Mouse (Mus musculus) induced T-regulatory cell, adult 2 months (primary cell): ENCODE results near the gene Duox1.

Experiments
- DNase-seq: peaks from one replicate; pipeline ENCODE4 v3.0.0-alpha.2; 2012; ENCODE audit warnings: low read depth

Gene Duox1

GRCm38 (mm10) chr2:122315372-122315771 is at the start of gene Duox1:
Gene Duox1, plus strand, starts transcription at chr2:122315672.
- DNase-seq: no peak

DNA sequence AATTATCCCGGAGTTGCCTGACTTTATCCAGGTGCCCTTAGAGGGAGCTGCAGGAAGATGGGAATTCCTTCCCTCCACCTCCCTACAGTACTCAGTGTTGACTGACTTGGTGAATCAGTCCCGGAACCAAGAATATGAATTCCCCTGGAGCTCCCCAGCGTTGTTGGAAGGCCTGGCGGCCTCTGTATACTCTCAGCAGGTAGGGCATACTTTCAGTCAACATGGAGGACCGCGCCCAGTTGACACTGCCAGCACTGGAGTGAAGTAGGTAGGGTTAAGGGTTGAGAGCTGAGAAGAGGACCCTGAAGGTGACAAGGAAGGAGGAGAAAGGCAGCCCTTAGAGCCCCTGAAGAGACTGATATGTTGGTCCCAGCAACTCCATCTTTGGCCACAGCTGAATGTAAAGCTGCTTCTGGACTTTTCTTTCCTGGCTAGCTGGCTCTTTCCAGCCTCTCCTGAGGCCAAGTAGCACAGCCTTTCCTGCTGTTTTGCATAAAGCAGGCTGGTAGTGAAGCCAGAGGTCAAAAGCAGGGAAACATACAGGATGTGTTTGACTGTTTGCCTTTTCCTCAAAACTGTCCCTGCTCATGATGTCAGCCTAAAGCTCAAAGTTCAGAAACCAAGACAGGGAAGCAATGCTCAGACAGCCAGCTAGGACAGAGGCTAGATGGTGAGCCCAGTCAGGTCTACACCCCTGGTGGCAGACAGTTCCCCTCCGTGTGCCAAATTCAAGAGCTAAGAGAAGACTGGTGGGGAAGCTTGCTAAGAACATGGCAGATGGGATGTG is 48.9 kb upstream of the Duox1 start:
- no peak for DNase-seq

DNA sequence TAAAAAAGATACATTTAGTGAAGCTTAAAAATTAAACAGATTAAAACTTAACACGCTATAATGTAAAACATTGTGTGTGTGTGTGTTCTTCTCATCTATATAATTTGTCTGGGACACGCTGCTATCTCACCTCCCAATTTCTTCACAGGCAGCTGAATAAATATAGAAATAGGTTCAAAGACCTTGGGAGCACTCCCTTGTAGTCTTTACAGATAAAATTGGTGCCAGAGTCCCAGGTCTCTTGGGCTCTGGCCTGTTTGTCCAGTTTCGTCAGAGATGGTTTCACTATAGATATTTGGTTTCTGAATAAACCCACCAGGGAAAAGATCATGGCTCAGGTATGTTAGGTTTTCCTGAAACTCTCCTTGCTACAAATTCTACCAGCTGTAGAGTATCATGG is 36.7 kb upstream of the Duox1 start:
- no peak for DNase-seq

GRCm38 (mm10) chr2:122284091-122284490 is 31.4 kb upstream of the Duox1 start:
- no peak for DNase-seq

- DNase-seq: no peak
Observed at GRCm38 (mm10) chr2:122286137-122286536, 29.3 kb upstream of the Duox1 start.

DNA sequence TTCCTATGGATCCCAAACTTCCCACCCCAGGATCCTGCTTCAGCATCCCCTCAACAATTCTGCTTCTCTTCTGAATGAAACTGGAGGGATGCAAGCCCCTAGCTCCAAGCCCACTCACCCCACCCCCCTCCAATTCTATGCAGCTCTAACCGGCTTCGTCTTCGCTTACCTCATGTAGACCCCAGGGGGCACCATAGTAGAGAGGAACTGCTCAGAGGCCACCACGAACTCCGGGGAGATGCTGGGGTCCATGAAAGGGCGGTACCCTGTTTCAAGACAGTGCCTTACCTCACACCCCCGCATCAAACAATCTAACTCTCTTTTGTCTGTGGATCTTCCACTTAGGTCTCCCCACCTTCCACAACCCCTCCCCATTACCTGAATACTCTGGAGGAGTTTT is 20.6 kb upstream of the Duox1 start:
- DNase-seq: no peak

GRCm38 (mm10) chr2:122297271-122298095 is 18.0 kb upstream of the Duox1 start:
- DNase-seq: no peak

DNA sequence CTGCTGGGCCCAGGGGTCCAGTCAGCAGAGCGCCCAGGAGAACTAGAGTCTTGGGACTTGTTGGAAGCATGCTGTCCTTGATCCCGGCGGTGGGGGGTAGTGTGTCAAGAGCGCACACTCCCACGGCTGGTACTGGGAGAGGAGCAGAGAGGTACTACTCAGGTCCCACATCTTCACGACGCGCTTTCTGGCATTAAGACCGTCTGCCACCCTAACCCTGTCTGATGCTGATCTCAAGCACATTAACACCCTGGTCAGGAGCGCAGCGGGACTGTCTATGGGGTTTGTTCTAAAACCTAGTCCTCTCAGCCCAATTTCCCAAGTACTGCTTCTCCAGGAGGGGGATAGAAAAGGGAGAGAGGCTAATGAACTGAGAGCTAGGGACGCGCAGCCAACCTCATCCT is 17.4 kb upstream of the Duox1 start, which contains the start of gene Duox2:
Gene Duox2 (minus strand): TSS at position 354 of the 404 bp plus-strand sequence.
- no peak for DNase-seq

DNA sequence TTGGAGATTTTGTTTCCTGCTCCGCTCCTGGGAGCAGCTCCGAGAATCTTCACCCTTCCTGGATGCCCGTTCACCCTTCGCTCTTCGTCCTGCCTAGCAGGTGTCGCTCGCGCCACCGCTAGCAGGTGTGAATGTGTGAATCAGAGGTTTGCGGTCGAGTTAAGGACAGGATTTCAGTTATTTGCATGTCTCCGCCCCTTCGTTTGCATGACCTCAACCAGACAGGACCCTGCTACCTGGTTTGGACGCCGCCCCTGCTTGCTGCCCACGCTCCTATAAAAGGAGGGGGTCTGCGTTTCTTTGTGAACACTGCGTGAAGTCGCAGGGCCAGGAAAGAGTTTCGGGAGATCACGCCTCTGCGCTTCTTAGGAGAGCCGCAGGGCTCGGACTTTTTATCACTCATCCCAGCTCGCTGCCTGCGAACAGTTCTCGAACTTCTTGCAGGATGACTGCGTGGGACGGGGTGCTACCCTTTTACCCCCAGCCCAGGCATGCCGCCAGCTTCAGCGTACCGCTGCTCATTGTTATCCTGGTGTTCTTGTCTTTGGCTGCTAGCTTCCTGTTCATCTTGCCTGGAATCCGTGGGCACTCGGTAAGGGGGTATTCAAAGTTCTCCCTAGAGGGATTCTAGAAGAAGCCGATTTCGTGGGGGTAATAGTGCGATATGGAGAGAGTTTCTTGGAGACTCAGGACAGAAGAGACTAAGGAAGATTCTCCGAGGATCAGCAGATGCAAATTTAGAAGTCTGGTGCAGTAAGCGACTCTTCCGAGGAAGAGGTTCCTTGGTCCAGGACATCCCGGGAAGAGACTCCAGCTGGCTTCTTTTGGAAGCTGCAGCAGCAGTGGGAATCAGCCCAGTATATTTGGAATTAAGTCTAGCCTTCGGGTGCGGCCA is 16.6 kb upstream of the Duox1 start, which contains the start of gene Duoxa2:
Gene Duoxa2 (plus strand): TSS at position 305 of the 895 bp plus-strand sequence.
- peak; percentile 69 for DNase-seq

DNA sequence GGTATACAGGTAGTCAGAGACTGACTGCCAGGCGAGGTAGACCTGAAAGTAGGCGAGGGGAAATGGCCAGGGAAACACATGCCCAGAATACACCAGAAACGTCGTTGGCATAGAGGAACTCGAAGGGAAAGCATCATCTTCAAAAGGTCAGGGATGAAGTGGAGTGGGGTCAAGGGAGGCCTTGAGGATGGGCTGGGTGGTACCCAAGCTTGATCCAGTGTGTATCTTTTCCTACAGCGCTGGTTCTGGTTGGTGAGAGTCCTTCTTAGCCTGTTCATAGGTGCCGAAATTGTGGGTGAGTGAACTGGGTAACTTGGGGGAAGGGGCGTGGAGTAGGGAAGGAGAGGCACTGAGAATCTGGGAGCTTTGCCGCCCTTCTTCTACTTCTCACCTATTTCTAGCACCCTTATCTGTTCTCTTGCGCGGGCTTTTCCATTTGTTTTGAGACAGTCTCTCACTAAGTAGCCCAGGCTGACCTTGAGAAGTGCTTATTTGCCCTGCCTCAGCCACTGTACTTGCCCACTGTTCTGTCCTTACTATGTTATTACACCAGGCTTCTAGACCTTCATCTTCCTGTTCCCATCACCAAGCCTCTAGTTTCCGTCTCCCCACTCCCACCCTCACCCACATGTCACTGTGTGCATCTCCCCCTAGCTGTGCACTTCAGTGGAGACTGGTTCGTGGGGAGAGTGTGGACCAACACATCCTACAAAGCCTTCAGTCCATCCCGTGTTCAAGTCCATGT is 15.4 kb upstream of the Duox1 start:
- peak; percentile 23 for DNase-seq

DNA sequence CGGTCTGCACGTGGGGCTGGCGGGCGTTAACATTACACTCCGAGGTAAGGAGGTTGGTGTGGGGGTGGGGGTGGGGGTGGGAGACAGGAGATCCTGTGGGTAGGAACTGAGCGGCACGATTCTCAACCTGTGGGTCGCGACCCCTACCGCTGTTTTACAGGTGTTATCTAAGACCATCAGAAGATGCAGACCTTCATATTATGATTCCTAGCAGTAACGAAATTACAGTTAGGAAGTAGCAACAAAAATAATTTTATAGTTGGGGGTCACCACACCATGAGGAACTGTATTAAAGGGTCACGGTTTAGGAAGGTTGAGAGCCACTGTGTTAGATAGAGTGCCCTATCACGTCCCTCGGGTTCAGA is 14.8 kb upstream of the Duox1 start:
- no peak for DNase-seq

- DNase-seq: peak; percentile 63
Observed at GRCm38 (mm10) chr2:122301081-122301920, 14.2 kb upstream of the Duox1 start.

DNA sequence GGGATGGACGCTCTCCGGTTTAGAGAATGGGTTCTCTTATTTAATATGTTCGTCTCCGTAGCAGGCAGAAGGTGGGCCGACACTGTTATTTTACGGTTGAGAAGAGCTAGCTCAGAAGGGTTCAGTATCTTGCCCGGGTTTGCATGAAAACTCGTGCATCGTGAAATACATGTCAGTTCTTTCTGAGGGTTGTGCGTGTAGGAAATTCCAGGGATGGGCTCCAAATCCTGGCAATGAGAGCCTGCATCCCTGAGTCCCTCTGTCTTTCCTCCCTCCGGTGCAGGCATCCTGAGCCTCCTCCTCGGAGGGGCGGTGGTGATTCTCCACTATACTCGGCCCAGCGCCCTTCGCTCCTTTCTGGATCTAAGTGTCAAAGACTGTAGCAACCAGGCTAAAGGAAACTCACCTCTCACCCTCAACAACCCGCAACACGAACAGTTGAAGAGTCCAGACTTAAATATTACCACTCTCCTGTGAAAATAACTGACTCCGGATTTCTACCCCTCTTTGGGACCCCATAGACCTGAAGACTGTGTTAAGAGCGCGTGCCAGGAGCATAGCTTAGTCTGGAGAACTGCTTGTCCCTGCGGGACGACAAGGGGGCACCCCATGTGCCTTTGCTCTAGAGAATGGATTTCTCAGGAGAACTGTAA is 13.4 kb upstream of the Duox1 start:
- DNase-seq: no peak

DNA sequence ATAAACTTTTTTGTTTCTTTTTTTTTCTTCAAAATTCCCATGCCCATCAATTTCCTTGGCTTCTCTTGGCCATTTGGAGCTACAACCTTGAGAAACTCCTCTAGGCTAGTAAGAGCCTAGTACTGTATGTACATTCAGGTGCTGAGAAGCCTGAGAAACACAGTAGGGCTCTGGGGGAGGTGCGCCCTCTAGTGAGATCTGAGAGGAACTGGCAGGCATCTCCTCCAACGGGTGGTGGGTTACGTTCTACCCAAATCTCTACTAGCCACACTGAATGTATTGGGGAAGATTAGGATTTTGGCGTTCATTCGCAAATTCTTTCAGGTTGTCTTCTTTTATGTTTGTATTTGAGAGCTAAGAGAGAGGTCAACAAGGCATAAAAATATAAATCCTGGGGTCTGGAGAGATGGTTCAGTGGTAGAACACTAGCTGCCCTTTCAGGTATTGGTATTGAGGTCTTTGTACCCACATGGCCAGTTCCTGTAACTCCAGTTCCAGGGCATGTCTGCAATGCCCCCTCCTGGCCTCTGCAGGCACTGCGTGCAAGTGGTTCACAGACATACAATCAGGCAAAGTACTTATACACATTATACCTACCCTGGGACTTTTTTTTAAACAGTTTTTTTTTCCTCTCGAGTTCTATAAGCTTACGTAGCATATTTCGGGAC is 12.8 kb upstream of the Duox1 start:
- DNase-seq: peak; percentile 86

GRCm38 (mm10) chr2:122304544-122304943 is 10.9 kb upstream of the Duox1 start:
- no peak for DNase-seq

DNA sequence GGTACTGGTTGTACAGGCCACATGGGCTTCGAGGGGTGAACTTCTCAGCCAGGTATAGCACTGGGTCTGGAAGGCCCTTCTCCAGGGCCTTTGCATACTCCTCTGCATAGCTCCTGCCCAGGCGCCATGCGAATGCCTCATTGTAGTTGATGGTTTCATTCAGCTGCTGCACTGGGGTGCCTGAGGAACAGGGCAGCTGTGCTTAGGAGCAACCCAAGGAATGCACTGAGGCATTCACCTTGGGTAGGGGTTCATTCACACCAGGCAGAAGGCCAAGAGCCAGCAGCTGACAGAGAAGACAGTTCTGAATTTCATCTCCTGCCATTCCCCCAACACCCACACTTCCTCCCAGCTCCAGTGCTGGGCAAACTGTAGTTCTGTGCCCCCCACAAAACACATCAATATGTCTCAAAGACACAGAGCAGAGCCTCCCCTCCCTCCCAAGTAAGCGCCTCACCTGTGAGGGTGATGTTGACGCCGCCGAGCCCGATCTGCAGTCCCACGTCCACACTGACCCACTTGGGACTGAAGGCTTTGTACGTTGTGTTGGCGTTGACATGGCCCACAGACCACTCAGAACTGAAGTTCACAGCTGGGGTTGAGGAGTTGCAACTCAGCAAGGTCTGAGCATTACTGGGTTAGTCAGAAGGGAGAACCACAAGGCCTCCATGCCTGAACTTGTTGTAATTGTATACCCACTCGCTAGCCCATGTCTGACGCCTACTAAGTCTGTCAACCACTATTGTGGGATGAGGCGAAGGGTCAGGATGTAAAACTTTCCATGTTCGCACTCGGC is 10.2 kb upstream of the Duox1 start:
- DNase-seq: no peak

- DNase-seq: no peak
Observed at GRCm38 (mm10) chr2:122306184-122306583, 9.3 kb upstream of the Duox1 start.

- DNase-seq: no peak
Observed at GRCm38 (mm10) chr2:122309647-122310046, 5.8 kb upstream of the Duox1 start.

DNA sequence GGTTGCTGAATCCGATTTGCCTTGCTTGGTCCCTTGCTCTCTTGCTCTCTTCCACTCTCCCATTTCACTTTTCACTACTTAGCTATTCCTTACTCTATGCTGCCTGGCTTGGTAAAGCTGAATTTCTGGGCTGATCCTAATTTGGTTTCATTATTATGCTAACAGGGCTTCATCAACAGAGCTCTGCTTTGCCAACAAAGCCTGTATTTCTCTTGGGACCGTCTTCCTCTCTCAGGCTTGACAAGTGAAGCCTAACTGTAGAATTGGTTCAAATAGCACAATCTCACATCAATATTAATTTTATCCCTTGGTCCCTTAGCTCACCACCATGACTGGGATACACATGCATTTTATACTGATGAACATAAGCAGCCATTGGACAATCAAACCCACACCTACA is 3.9 kb upstream of the Duox1 start:
- no peak for DNase-seq
